Mouse (Mus musculus) liver, embryonic 14.5 days (tissue): ENCODE results near the gene Rsc1a1.

Experiments used
- CTCF ChIP-seq: IDR thresholded peaks from 2 replicates; pipeline ENCODE4 v1.5.1; 2016; ENCODE audit warnings: antibody characterized with exemption, low read depth, control low read depth
- EP300 ChIP-seq: IDR thresholded peaks from 2 replicates; pipeline ENCODE4 v1.6.1; 2016; ENCODE audit warnings: antibody characterized with exemption, low read depth

DNA sequence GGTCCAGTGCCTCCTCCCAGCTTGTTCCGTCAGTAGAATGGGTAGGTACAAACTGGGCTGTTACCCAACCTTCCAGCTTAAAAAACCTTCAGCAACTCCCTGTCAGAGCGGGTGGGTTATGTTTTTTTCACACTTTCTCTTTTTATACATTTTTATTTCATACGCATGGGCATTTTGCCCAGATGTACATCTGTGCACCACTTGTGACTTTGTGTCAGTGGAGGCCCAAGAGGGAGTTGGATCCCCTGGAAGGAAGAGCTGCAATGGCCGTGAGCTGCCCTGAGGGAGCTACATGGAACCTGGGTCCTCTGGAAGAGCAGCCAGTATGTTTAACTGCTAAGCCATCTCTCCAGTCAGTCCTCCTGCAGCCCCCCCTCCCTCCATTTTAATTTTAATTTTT is 14.0 kb downstream of the Rsc1a1 start:
- TF ChIP-seq CTCF (no peak), EP300 (no peak)
